Mouse (Mus musculus) kidney, postnatal 25 days (tissue): ENCODE data around the gene Apex2.
"Not testable (repeated sequence)": the region's sequence is repeated elsewhere in the genome, so short reads cannot be mapped to it uniquely, and the experiment has no call there.

Source experiments
- DNase-seq, 2 experiments: peaks; one replicate each; pipeline ENCODE4 v3.0.0; 2021; ENCODE audit warnings: mixed read lengths in 2 of 2

The Apex2 gene

DNA sequence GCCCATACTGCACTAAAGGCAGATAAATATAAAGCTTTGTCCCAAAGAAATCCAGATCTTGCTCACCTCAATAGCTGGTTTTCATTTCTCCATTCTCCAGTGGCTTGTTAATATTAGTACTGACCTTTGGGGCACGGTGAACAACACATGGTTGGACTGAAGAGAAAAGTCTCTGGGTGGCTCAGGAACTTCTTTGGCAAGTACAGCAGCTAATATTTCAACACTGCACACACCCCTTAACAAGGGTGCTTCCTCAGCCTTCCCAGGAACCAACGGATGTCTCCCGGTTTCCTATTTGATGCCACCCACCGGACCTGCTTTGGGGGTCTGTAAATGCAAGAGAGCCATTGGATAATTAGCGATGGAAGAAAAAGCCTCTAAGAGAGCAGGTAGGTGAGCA lies at the start of gene Apex2:
TSS of gene Apex2 (minus strand) at position 173 of the 400 bp plus-strand sequence.
- no peak for DNase-seq

DNA sequence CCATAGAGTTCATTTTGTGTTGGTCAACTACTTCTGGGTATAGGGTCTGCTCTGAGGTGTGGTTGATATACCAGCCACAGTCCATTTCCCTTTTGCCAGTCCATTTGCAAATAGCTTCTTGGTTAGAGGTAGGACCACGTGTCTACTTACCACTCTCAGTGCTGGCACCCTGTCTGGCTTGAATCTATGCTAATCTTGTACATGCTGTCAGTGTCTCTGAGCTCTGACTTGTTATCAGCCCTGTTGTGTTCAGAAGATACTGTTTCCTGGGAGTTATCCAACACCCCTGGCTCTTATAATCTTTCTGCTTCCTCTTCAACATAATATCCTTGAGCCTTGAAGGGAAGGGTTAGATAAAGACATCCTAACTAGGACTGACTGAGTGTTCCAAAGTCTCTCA lies 46.8 kb upstream of the Apex2 start:
- DNase-seq = no peak

- no peak for DNase-seq
These were observed 9.2 kb upstream of the Apex2 start for GRCm38 (mm10) chrX:150598882-150599281.

DNA sequence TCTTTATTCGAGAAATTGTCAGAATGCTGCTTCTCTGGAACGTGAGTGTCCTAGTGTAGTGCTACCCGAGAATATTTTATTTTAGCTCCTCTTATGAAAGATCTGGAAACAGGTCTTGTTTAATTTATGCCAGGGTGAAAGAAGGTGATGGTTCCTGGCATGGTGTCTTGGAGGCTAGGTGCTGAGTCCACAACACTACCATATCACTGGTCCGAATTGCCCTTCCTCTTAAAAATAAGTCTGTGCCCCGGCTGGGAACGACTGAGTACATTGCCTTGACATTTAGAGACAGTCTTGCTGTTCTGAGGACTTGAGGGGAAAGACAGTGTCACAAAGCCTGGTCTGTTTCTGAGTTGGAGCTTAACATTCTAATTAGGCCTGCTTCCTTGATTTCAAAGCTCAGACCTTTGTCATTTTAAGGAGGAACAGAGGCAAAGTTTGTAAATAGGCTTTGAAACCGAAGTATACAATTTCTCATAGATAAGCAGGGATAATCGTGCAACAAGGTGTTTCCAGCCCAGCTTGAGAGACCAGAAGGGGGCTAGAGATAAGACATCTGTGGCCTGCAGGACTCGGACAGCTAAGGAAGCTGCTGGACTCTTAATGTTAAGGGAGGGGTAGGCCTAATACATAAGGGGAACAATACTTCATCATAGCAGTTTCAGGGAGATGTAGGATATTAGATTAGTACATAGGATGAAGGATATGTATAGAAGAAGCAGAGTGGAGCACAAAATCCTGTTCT lies 5.5 kb upstream of the Apex2 start:
- no peak for DNase-seq

DNA sequence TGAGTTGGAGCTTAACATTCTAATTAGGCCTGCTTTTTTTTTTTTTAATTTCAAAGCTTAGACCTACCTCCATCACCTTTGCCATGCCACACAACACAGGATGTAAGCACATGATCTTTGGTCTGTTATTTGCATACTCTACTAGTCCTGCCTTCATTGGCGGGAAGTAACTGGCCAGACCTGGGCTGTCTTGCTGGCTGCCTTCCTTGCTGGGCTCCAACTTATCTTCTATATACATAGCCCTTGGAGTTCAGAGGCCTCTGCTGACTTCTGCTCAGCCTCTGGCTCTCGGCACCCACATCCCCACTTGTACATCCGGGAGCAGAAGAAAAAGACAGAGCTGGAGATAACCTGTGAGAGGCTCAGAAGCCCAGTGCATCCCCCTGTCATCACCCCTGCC lies 4.5 kb upstream of the Apex2 start:
- DNase-seq = no peak

- no peak for DNase-seq
These were observed 3.8 kb upstream of the Apex2 start for GRCm38 (mm10) chrX:150593266-150594035.

DNA sequence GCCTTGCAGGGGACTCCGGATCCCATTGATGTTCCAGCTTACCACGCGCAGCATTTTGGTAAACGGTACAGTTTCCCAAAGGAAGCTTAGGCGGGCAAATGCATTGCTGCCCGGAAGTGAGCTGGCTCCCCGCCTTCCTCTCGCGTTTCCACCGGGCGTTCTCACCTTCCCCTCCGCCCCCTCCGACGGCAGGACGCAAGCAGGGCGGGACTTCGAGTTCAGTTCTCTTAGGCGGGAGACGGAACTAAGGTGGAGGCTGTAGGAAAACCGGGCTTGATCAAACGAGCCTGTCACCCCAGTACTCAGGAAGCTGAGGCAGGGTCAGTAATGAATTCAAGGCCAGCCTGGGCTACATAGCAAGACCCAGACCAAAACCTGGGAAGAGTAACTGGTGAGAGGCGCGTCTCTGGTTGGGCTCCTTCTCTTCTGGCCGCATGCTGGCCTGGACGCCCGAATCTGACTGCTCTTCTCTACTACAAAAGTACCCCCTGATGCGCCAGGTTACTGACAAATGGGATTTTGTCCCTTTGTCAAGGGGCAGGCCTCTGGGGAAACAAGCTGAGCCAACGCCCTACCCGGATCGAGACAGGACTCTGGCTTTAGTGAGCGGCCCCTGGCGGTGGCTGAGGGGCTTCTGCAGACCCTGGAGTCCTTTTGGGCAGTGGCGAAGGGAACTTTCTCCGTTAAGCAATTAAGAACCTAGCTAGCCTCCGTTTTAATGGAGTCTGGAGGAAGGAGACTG lies 1.5 kb downstream of the Apex2 start, which contains the start of gene Pfkfb1:
TSS of gene Pfkfb1 (plus strand) at position 207 of the 742 bp plus-strand sequence.
- DNase-seq = peak; percentile 85 to 91

DNA sequence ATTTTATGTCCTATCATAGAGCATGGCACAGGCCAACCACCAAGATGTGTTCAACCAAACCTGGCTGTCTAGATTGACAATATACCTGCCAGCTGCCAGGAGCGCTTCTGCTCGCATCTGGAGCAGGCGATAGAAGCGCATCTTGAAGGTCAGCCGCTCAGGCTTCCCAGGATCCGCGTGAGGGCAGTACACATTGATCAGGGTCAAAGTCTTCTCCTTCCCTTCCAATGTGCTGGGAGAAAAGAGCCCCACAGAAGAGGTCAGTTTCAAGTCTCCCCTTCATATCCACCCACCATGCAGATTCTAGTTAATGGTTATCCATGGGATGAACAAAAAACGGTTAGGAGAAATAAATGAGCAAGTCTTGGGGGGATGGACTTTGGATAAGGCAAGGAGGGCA lies 4.6 kb downstream of the Apex2 start:
- DNase-seq = peak; percentile 45 to 78

DNA sequence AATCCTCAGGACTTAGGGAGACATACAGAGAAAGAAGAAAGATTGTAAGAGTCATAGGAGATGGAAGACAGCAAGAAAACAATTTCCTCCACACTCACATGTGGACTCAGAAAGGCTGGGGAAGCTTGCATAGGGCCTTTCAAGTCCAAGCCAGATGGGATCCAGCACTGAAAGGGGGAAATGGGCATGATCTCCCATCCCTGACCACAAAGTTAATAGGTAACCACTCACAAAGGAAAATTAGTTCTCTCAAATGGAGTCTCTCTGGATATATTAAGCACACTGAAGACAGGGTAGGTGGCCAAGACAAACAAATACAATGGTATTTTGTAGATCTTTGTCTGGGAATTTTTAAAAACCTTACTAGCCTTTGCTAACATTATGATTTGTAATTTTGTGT lies 7.7 kb downstream of the Apex2 start:
- no peak for DNase-seq

- no peak for DNase-seq
These were observed 24.9 kb downstream of the Apex2 start for GRCm38 (mm10) chrX:150564644-150565357.

- no peak for DNase-seq
These were observed 35.6 kb downstream of the Apex2 start for GRCm38 (mm10) chrX:150554032-150554431.

GRCm38 (mm10) chrX:150551986-150552385 lies 37.7 kb downstream of the Apex2 start:
- peak in 1 of 2 experiments; percentile 1 for DNase-seq

DNA sequence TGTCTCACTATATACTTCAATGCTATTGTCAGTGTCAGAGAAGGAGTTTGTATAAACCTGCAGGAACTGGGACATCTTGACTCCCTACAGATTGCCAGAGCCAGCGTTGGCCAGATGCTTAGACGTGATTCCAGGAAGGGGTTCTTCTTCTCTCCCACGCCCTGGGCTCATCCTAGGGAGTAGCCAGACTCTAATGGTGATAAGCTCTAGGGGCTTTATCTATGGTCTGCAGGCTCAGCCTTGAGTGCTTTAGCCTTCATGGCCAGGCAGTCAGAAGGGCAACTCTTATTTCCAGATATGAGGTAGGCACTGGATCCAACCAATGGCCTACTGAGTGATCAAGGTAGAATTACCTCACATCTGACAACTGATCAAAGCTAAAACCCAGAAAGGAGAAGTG lies 40.0 kb downstream of the Apex2 start:
- no peak for DNase-seq

- no peak for DNase-seq
These were observed 42.4 kb downstream of the Apex2 start, which contains the start of gene Alas2 for GRCm38 (mm10) chrX:150547239-150547638. Gene Alas2 (plus strand): TSS chrX:150547375.

DNA sequence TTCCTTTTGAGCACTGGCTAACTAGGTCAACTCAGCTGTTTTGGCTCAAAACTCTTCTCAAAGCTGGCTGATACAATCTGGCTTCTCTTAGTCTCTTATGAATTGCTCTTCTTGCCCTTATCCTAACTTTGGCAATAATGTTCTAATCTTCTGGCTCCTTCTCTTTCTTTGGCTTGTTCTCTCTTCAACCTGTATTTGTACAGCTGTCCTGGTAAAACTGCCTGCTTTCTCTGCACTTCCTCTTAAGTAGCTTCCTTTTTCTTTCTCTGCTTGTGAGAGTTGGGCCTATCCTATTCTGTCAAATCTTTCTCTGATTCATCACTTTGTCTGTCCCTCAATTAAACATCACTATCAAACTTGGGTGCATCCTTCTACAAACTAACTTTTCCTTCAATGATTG lies 48.0 kb downstream of the Apex2 start:
- DNase-seq = no peak

DNA sequence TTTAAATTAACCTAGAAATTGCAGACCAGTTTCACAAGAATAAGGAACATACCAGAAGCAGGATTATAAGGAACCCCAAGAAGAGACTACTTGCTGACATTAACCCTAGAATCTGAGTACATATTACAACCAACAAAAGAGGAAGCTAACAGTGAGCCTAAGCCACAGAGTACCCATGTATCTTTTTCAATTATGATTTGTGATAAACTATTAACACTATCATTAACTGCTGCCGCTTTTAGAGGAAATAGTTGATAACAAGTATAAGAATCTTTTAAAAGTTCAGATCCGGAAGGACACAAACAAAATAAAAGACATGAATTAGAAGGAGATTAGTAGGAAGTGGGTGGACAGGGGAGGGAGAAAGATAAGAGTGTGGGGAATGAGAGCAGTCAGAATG lies 49.6 kb downstream of the Apex2 start:
- no peak for DNase-seq

- DNase-seq = no peak
These were observed 73.2 kb downstream of the Apex2 start for GRCm38 (mm10) chrX:150516477-150516876.

DNA sequence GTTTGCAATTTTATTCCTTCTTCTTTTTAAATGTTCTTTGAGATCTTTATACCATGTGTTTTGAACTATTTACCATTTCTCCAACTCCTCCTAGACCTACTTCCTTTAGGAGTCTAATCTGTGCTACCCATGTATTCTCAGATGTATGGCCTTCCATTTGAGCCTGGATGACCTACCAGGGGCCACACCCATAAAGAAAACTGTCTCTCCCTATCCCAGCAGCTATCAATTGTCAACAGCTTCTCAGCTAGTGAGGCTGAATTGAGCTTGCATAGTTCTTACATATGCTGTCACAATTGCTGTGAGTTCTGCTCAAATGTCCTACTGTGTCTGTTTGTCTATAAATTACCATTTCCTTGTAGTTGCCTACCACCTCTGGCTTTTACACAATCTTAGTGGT lies 73.7 kb downstream of the Apex2 start:
- DNase-seq = no peak

DNA sequence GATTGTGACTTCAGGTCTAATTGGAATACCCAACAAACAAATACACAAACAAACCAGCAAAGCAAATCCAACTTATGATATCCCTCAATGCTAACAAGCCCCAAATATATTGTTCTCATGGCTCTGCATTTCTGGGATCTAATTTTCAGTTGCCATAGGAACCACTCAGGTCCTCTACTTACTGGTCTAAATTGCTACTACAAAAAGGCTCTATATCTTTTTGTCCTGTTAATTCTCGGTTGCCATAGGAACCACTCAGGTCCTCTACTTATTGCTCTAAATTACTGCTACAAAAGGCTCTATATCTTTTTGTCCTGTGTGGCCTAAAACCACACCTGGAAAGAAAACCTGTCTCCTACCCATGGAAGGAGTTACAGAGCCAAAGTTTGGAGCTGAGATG lies 75.5 kb downstream of the Apex2 start:
- no peak for DNase-seq

GRCm38 (mm10) chrX:150511274-150511673 lies 78.4 kb downstream of the Apex2 start:
- peak in 1 of 2 experiments; percentile 2 for DNase-seq

GRCm38 (mm10) chrX:150510631-150511030 lies 79.0 kb downstream of the Apex2 start:
- peak in 1 of 2 experiments; percentile 35 for DNase-seq

DNA sequence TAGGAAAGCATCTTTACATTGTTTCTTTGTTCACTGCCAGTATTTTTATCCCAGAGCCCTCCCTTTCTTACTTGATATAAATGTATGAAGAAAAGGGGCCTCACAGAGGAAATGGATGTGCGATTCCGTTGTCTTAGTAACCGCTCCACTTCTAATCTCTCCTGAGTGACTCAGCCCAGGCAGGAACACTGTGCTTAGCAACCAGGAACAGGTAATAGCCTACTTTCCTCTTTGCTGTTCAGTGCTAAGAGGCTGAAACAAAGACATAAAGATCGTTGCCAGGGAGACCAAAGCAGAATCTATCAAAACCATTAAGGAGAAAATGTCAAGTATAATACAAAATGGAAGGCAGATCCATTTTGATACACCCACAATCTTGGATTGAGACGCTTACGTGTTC lies 81.0 kb downstream of the Apex2 start:
- DNase-seq = no peak

DNA sequence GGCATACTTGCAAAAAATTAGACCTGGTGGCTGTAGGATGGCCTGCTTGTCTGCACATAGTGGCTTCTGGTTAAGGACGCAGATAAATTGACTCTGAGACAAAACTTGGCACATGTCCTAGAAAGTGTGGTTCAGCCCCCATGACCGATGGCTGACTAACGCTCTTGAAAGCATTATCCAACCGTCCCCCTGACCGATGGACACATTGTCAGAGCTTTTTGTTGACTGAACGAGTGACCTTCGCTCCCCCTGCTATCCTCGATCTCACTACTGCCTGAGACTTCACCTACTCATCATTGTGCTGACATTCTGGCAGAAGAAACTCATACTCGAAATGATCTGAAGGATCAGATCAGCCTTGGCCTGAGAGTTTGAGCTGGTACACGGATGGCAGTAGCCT lies 101.9 kb downstream of the Apex2 start:
- not testable (repeated sequence) for DNase-seq
